Mouse (Mus musculus) small intestine, adult 10 weeks (tissue): Measurements from ENCODE around the gene Olfr1394. TPM values are rescaled to one million over a fixed set of nuclear protein-coding genes. Genes with fewer than 3 reads are reported as not detected.

Experiments used
- polyA plus RNA-seq: library from polyadenylated mRNA; stranded (reverse); fragments of 350-450 nt; fragmentation: Illumina TruSeq; extraction: RNeasy Lipid Tissue Mini Kit (QIAGEN cat#74804); gene quantifications from one replicate; pipeline ENCODE4 v1.2.3, GENCODE M21; 2014; ENCODE audit warnings: low replicate concordance

Gene Olfr1394
- not detected for polyA plus RNA-seq

GRCm38 (mm10) chr11:49154077-49154476 is at the start of gene Olfr1394:
Olfr1394 (plus strand) TSS chr11:49154377.

GRCm38 (mm10) chr11:49114774-49115173 is 39.4 kb upstream of the Olfr1394 start, which contains the start of gene Olfr1396:
Olfr1396 (minus strand) TSS chr11:49114874.

GRCm38 (mm10) chr11:49141974-49142373 is 12.2 kb upstream of the Olfr1394 start, which contains the start of gene Olfr1395:
Olfr1395 (plus strand) TSS chr11:49142274.

GRCm38 (mm10) chr11:49186955-49187488 is 32.8 kb downstream of the Olfr1394 start, which contains the start of gene Btnl9:
Btnl9 (minus strand) TSS chr11:49187159.

GRCm38 (mm10) chr11:49203129-49203768 is 49.1 kb downstream of the Olfr1394 start, which contains the start of gene Zfp62:
Zfp62 (plus strand) TSS chr11:49203292.

Other genes with a start within 250 kb of the Olfr1394 start
- 5.8 TPM for gene Psme2b, start 208.2 kb upstream of the Olfr1394 start, polyA plus RNA-seq
- 6.8 TPM for gene Olfr56, start 175.5 kb upstream of the Olfr1394 start, polyA plus RNA-seq
- 1.3 TPM for gene 9930111J21Rik1, start 175.0 kb upstream of the Olfr1394 start, polyA plus RNA-seq
- 0.97 TPM for gene Gm12185, start 162.2 kb upstream of the Olfr1394 start, polyA plus RNA-seq
- 8.9 TPM for gene Tgtp1, start 160.2 kb upstream of the Olfr1394 start, polyA plus RNA-seq
- gene 9930111J21Rik2, start 103.1 kb upstream of the Olfr1394 start, polyA plus RNA-seq = 18.7 TPM
- 22.2 TPM for gene Tgtp2, start 90.2 kb upstream of the Olfr1394 start, polyA plus RNA-seq
- 66.3 TPM for gene Ifi47, start 77.8 kb upstream of the Olfr1394 start, polyA plus RNA-seq
- not detected for gene Olfr1396, start 39.5 kb upstream of the Olfr1394 start, polyA plus RNA-seq
- gene Olfr1395, start 12.1 kb upstream of the Olfr1394 start, polyA plus RNA-seq = not detected
- gene Btnl9, start 32.8 kb downstream of the Olfr1394 start, polyA plus RNA-seq = 0.93 TPM
- gene Zfp62, start 48.9 kb downstream of the Olfr1394 start, polyA plus RNA-seq = 81.1 TPM
- 21.1 TPM for gene Mgat1, start 89.8 kb downstream of the Olfr1394 start, polyA plus RNA-seq
- 0.41 TPM for gene Olfr1393, start 123.9 kb downstream of the Olfr1394 start, polyA plus RNA-seq
- gene Olfr1392, start 130.9 kb downstream of the Olfr1394 start, polyA plus RNA-seq = 0.48 TPM
- not detected for gene Olfr10, start 150.4 kb downstream of the Olfr1394 start, polyA plus RNA-seq
- not detected for gene Olfr1391, start 168.4 kb downstream of the Olfr1394 start, polyA plus RNA-seq
- not detected for gene Olfr1390, start 180.8 kb downstream of the Olfr1394 start, polyA plus RNA-seq